Mouse (Mus musculus) MEL (cell line): ENCODE results near the gene Rad51b. TPM values are rescaled to one million over a fixed set of nuclear protein-coding genes. Genes with fewer than 3 reads are reported as not detected.

Experiments used
- DNase-seq: peaks from one replicate; pipeline ENCODE4 v3.0.0; 2011; ENCODE audit warnings: low read depth, low spot score
- H3K27ac ChIP-seq: 2 replicates; pipeline ENCODE4 v1.5.1; 2012; ENCODE audit warnings: low read depth, mild to moderate bottlenecking, control low read depth, low read length, moderate library complexity; ENCODE audit not compliant: control insufficient read depth
- H3K27me3 ChIP-seq, 2 experiments: fragments of 150-350 bp in 1 of 2; sonication (generic) in 1 of 2; 2 replicates each; pipeline ENCODE4 v1.6.1; 2012; ENCODE audit warnings: low read length in 2 of 2, mild to moderate bottlenecking in 2 of 2, improper control_type of control experiment in 1 of 2, moderate library complexity in 1 of 2; ENCODE audit not compliant: insufficient read depth in 2 of 2, control insufficient read depth in 1 of 2
- H3K36me3 ChIP-seq, 2 experiments: 2 replicates each; pipeline ENCODE4 v1.6.1; 2012 to 2014; ENCODE audit warnings: low read length in 2 of 2, improper control_type of control experiment in 1 of 2, inconsistent platforms in 1 of 2, mild to moderate bottlenecking in 1 of 2; ENCODE audit not compliant: insufficient read depth in 2 of 2, control insufficient read depth in 1 of 2
- H3K4me1 ChIP-seq, 2 experiments: fragments of 150-350 bp in 1 of 2; sonication (generic) in 1 of 2; 2 replicates each; pipeline ENCODE4 v1.6.1; 2012; ENCODE audit warnings: low read length in 2 of 2, improper control_type of control experiment in 1 of 2, mild to moderate bottlenecking in 1 of 2; ENCODE audit not compliant: insufficient read depth in 2 of 2, control insufficient read depth in 1 of 2
- H3K4me3 ChIP-seq, 2 experiments: fragments of 150-350 bp in 1 of 2; sonication (generic) in 1 of 2; 2 replicates each; pipeline ENCODE4 v1.5.1; 2012; ENCODE audit warnings: low read depth in 2 of 2, low read length in 2 of 2, mild to moderate bottlenecking in 2 of 2, moderate library complexity in 2 of 2, control low read depth in 1 of 2, improper control_type of control experiment in 1 of 2; ENCODE audit not compliant: control insufficient read depth in 1 of 2, insufficient read depth in 1 of 2
- H3K79me2 ChIP-seq: 2 replicates; pipeline ENCODE4 v1.6.1; 2012; ENCODE audit warnings: mild to moderate bottlenecking, low read length, moderate library complexity; ENCODE audit not compliant: control insufficient read depth, poor library complexity, insufficient read depth
- H3K9ac ChIP-seq: 2 replicates; pipeline ENCODE4 v1.6.1; 2012; ENCODE audit warnings: low read depth, mild to moderate bottlenecking, control low read depth, low read length, moderate library complexity; ENCODE audit not compliant: control insufficient read depth, poor library complexity, severe bottlenecking
- H3K9me3 ChIP-seq: fragments of 150-350 bp; sonication (generic); replicated peaks from 2 replicates; pipeline ENCODE4 v1.6.1; 2012; ENCODE audit warnings: mild to moderate bottlenecking, low read length, improper control_type of control experiment, moderate library complexity; ENCODE audit not compliant: insufficient read depth
- BHLHE40 ChIP-seq: IDR thresholded peaks from 2 replicates; pipeline ENCODE4 v1.6.1; 2012; ENCODE audit warnings: low read depth, mild to moderate bottlenecking, inconsistent platforms, low read length, improper control_type of control experiment, borderline replicate concordance
- CTCF ChIP-seq, 3 experiments: IDR thresholded peaks in 2 of 3; conservative IDR thresholded peaks in 1 of 3; 2 replicates each; pipeline ENCODE4 v1.5.1; 2011 to 2012; ENCODE audit warnings: low read length in 3 of 3, low read depth in 2 of 3, mild to moderate bottlenecking in 2 of 3, improper control_type of control experiment in 1 of 3, inconsistent platforms in 1 of 3, mixed read lengths in 1 of 3, moderate library complexity in 1 of 3; ENCODE audit not compliant: control insufficient read depth in 1 of 3, insufficient read depth in 1 of 3, poor library complexity in 1 of 3, severe bottlenecking in 1 of 3
- E2F4 ChIP-seq: IDR thresholded peaks from 2 replicates; pipeline ENCODE4 v1.6.1; 2011; ENCODE audit warnings: low read depth, low read length, improper control_type of control experiment, borderline replicate concordance
- EP300 ChIP-seq, 2 experiments: IDR thresholded peaks; 2 replicates each; pipeline ENCODE4 v1.6.1; 2011; ENCODE audit warnings: improper control_type of control experiment in 2 of 2, low read length in 2 of 2, low read depth in 1 of 2, mild to moderate bottlenecking in 1 of 2
- ETS1 ChIP-seq: IDR thresholded peaks from 2 replicates; pipeline ENCODE4 v1.6.1; 2012; ENCODE audit warnings: low read depth, mild to moderate bottlenecking, inconsistent platforms, low read length, improper control_type of control experiment, moderate library complexity
- GABPA ChIP-seq: IDR thresholded peaks from 2 replicates; pipeline ENCODE4 v1.6.1; 2012; ENCODE audit warnings: low read depth, mild to moderate bottlenecking, inconsistent platforms, low read length, improper control_type of control experiment, moderate library complexity
- GATA1 ChIP-seq: IDR thresholded peaks from 2 replicates; pipeline ENCODE4 v1.6.1; 2011; ENCODE audit warnings: low read depth, low read length, improper control_type of control experiment
- HCFC1 ChIP-seq: IDR thresholded peaks from 2 replicates; pipeline ENCODE4 v1.6.1; 2012; ENCODE audit warnings: low read depth, mild to moderate bottlenecking, inconsistent platforms, low read length, improper control_type of control experiment, moderate library complexity
- JUND ChIP-seq: IDR thresholded peaks from 2 replicates; pipeline ENCODE4 v1.6.1; 2011; ENCODE audit warnings: low read depth, mild to moderate bottlenecking, improper control_type of control experiment, low read length
- MAX ChIP-seq: IDR thresholded peaks from 2 replicates; pipeline ENCODE4 v1.6.1; 2011; ENCODE audit warnings: low read length, improper control_type of control experiment
- MAZ ChIP-seq: IDR thresholded peaks from 2 replicates; pipeline ENCODE4 v1.6.1; 2012; ENCODE audit warnings: low read depth, mild to moderate bottlenecking, inconsistent platforms, low read length, improper control_type of control experiment
- MEF2A ChIP-seq: IDR thresholded peaks from 2 replicates; pipeline ENCODE4 v1.6.1; 2014; ENCODE audit warnings: low read depth, mild to moderate bottlenecking, inconsistent platforms, low read length, improper control_type of control experiment; ENCODE audit not compliant: poor library complexity, insufficient replicate concordance, severe bottlenecking; ENCODE audit errors: extremely low read depth
- MXI1 ChIP-seq: IDR thresholded peaks from 2 replicates; pipeline ENCODE4 v1.6.1; 2011; ENCODE audit warnings: mild to moderate bottlenecking, low read depth, low read length, improper control_type of control experiment
- MYB ChIP-seq: IDR thresholded peaks from 2 replicates; pipeline ENCODE4 v1.6.1; 2011; ENCODE audit warnings: mild to moderate bottlenecking, low read depth, low read length, improper control_type of control experiment
- MYC ChIP-seq: IDR thresholded peaks from 2 replicates; pipeline ENCODE4 v1.6.1; 2011; ENCODE audit warnings: low read depth, mild to moderate bottlenecking, low read length, improper control_type of control experiment, moderate library complexity
- RAD21 ChIP-seq: IDR thresholded peaks from 2 replicates; pipeline ENCODE4 v1.6.1; 2011; ENCODE audit warnings: mild to moderate bottlenecking, low read depth, low read length, improper control_type of control experiment
- RCOR1 ChIP-seq: IDR thresholded peaks from 2 replicates; pipeline ENCODE4 v1.6.1; 2012; ENCODE audit warnings: low read depth, mild to moderate bottlenecking, inconsistent platforms, low read length, improper control_type of control experiment
- SIN3A ChIP-seq: IDR thresholded peaks from 2 replicates; pipeline ENCODE4 v1.6.1; 2012; ENCODE audit warnings: low read length, improper control_type of control experiment, inconsistent platforms
- SMC3 ChIP-seq: IDR thresholded peaks from 2 replicates; pipeline ENCODE4 v1.6.1; 2011; ENCODE audit warnings: low read depth, low read length, improper control_type of control experiment
- TBP ChIP-seq: IDR thresholded peaks from 2 replicates; pipeline ENCODE4 v1.8.0; 2011; ENCODE audit warnings: low read depth, low read length, improper control_type of control experiment
- TCF12 ChIP-seq: IDR thresholded peaks from 2 replicates; pipeline ENCODE4 v1.6.1; 2014; ENCODE audit warnings: low read depth, mild to moderate bottlenecking, inconsistent platforms, low read length, improper control_type of control experiment, moderate library complexity
- UBTF ChIP-seq: IDR thresholded peaks from 2 replicates; pipeline ENCODE4 v1.6.1; 2012; ENCODE audit warnings: low read depth, mild to moderate bottlenecking, inconsistent platforms, low read length, improper control_type of control experiment, moderate library complexity, borderline replicate concordance; ENCODE audit not compliant: insufficient read depth
- ZC3H11A ChIP-seq: IDR thresholded peaks from 2 replicates; pipeline ENCODE4 v1.6.1; 2012; ENCODE audit warnings: low read depth, mild to moderate bottlenecking, inconsistent platforms, low read length, improper control_type of control experiment
- ZMIZ1 ChIP-seq: IDR thresholded peaks from 2 replicates; pipeline ENCODE4 v1.6.1; 2012; ENCODE audit warnings: low read depth, mild to moderate bottlenecking, inconsistent platforms, low read length, improper control_type of control experiment, moderate library complexity
- ZNF384 ChIP-seq: IDR thresholded peaks from 2 replicates; pipeline ENCODE4 v1.6.1; 2012; ENCODE audit warnings: low read depth, mild to moderate bottlenecking, inconsistent platforms, low read length, improper control_type of control experiment
- polyA plus RNA-seq, 2 experiments: library from polyadenylated mRNA; stranded (reverse) in 1 of 2; unstranded in 1 of 2; fragments of >175 nt in 1 of 2; fragments of >200 nt in 1 of 2; gene quantifications; 2 replicates each; pipeline versions ENCODE4 v1.2.1 to v1.2.4; 2012; ENCODE audit warnings: low replicate concordance in 2 of 2, low read depth in 1 of 2; ENCODE audit not compliant: insufficient read length in 2 of 2, insufficient read depth in 1 of 2, missing spikeins in 1 of 2
- total RNA-seq: library from RNA; depleted of rRNA; stranded (reverse); fragments of 300-350 nt; gene quantifications from 2 replicates; pipeline ENCODE4 v1.2.3, GENCODE M21; 2012

Rad51b gene
- total and polyA plus RNA-seq, 3 experiments, result 3.6 to 5.7 TPM; not detected in 1

DNA sequence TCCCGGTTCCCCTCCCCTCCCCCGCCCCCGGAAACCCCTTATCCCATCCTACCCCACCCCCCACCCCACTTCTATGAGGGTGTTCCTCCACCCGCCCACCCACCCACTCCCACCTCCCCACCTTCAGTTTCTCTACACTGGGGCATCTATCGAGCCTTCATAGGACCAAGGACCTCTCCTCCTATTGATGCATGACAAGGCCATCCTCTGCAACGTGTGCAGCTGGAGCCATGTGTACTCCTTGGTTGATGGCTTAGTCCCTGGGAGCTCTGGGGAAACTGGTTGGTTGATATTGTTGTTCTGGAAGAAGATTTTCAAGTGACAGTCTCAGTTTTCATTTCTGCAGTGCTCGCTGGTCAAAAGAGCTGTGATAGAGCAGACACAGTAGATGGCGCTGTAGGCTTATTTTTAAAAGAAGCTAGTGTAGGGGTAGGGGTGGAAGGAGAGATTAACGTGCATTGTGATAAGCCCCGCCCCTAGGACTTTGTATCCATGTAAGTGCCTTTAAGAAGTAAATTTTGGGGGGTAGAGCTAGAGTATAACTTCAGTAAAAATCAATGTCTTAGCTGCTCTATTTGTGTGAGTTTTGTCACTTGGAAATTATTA is 61.6 kb downstream of the Rad51b start:
- Histone ChIP-seq H3K4me3 (no peak overlapping the region), H3K27ac (no peak overlapping the region), H3K4me1 (peaks cover 0 to 1% of the 10 kb centered on the region in 2 experiments; a peak in 1 of 4 replicates), H3K36me3 (peaks cover 0 to under 1% of the 10 kb centered on the region in 2 experiments; a peak in 2 of 4 replicates), H3K79me2 (no peaks in the 10 kb centered on the region), H3K27me3 (no peaks in the 10 kb centered on the region), H3K9ac (no peak overlapping the region), H3K9me3 (no peaks in the 10 kb centered on the region)
- peak; percentile 37; the same call in 1 of the 2 replicates for TF ChIP-seq RCOR1
- peak; percentile 42; the same call in 1 of the 2 replicates for TF ChIP-seq HCFC1
- TF ChIP-seq ZNF384, result peak; percentile 28; the same call in 1 of the 2 replicates
- TF ChIP-seq MXI1, result peak; percentile 33; the same call in 1 of the 2 replicates
- peak; percentile 69; the same call in 1 of the 2 replicates for TF ChIP-seq JUND
- TF ChIP-seq UBTF, result no peak
- peak; percentile 88 for TF ChIP-seq SMC3
- TF ChIP-seq ZMIZ1, result no peak
- TF ChIP-seq MYC, result 0 out of 2 replicates have a peak, but pooled peaks have one; percentile 38
- TF ChIP-seq CTCF (IDR thresholded peaks at IDR 0.05 in 2 of 3, conservative IDR thresholded peaks at IDR 0.05 in 1 of 3; ENCODE audit: control insufficient read depth in 1 of 3, insufficient read depth in 1 of 3, low read depth in 2 of 3, low read length in 3 of 3, poor library complexity in 1 of 3, severe bottlenecking in 1 of 3), result peak; percentile 55 to 97 (median 64)
- TF ChIP-seq TBP, result peak; percentile 15; the same call in 1 of the 2 replicates
- TF ChIP-seq GABPA, result no peak
- no peak for TF ChIP-seq MEF2A
- TF ChIP-seq E2F4, result no peak
- 0 out of 4 replicates have a peak, but pooled peaks of 1 of the 2 experiments have one; percentile 14 for TF ChIP-seq EP300 (IDR thresholded peaks at IDR 0.05; ENCODE audit: low read depth in 1 of 2, low read length in 2 of 2)
- TF ChIP-seq TCF12, result no peak
- peak; percentile 91 for TF ChIP-seq ZC3H11A
- TF ChIP-seq MYB, result 0 out of 2 replicates have a peak, but pooled peaks have one; percentile 11
- 0 out of 2 replicates have a peak, but pooled peaks have one; percentile 36 for TF ChIP-seq BHLHE40
- TF ChIP-seq ETS1, result peak; percentile 33; the same call in 1 of the 2 replicates
- TF ChIP-seq MAZ, result peak; percentile 74; the same call in 1 of the 2 replicates
- peak; percentile 45 for TF ChIP-seq GATA1
- peak; percentile 96 for TF ChIP-seq RAD21
- TF ChIP-seq MAX, result no peak
- peak; percentile 65 for TF ChIP-seq SIN3A
- peak; percentile 90 for DNase-seq
